Mouse (Mus musculus) heart, embryonic 12.5 days (tissue): Measurements from ENCODE around the gene Kif5a. TPM values are rescaled to one million over a fixed set of nuclear protein-coding genes. Genes with fewer than 3 reads are reported as not detected.

ENCODE experiments used
- ATAC-seq: fragments of 200-750 bp; cut with Nextera tagmentation; 2 replicates; pipeline ENCODE4 v1.8.0; 2017; ENCODE audit warnings: moderate TSS enrichment, moderate library complexity; ENCODE audit not compliant: insufficient number of reproducible peaks, low FRiP score
- H3K27ac ChIP-seq: fragments of 300-500 bp; sonication (generic); 2 replicates; pipeline ENCODE4 v1.5.1; 2016; ENCODE audit warnings: mild to moderate bottlenecking, moderate library complexity; ENCODE audit not compliant: poor library complexity, severe bottlenecking
- H3K27me3 ChIP-seq: fragments of 300-500 bp; sonication (generic); replicated peaks from 2 replicates; pipeline ENCODE4 v1.6.1; 2016; ENCODE audit warnings: mild to moderate bottlenecking, moderate library complexity
- H3K36me3 ChIP-seq: fragments of 300-500 bp; sonication (generic); 2 replicates; pipeline ENCODE4 v1.6.1; 2016; ENCODE audit warnings: mild to moderate bottlenecking, moderate library complexity
- H3K4me1 ChIP-seq: fragments of 300-500 bp; sonication (generic); replicated peaks from 2 replicates; pipeline ENCODE4 v1.6.1; 2016; ENCODE audit warnings: mild to moderate bottlenecking
- H3K4me2 ChIP-seq: fragments of 300-500 bp; sonication (generic); 2 replicates; pipeline ENCODE4 v1.6.1; 2016; ENCODE audit warnings: mild to moderate bottlenecking, moderate library complexity
- H3K4me3 ChIP-seq: fragments of 300-500 bp; sonication (generic); 2 replicates; pipeline ENCODE4 v1.5.1; 2016; ENCODE audit warnings: mild to moderate bottlenecking
- H3K9ac ChIP-seq: fragments of 300-500 bp; sonication (generic); 2 replicates; pipeline ENCODE4 v1.6.1; 2016; ENCODE audit warnings: mild to moderate bottlenecking, moderate library complexity
- H3K9me3 ChIP-seq: fragments of 300-500 bp; sonication (generic); replicated peaks from 2 replicates; pipeline ENCODE4 v1.6.1; 2016; ENCODE audit warnings: mild to moderate bottlenecking, moderate library complexity
- WGBS: fragments of 180-500 bp; shearing (Covaris S2); methylation state at CpG from one replicate; pipeline ENCODE4 v1.1.7; 2016; 5-methylcytosine and 5-hydroxymethylcytosine counted together
- polyA plus RNA-seq: library from polyadenylated mRNA; unstranded; fragments of >200 nt; fragmentation: Nextera tagmentation; extraction: Ambion mirVana; gene quantifications from 2 replicates; pipeline ENCODE4 v1.2.1, GENCODE M21; 2016

Gene Kif5a
- polyA plus RNA-seq, 1 experiment from 2014 or later: 0.79 TPM

DNA sequence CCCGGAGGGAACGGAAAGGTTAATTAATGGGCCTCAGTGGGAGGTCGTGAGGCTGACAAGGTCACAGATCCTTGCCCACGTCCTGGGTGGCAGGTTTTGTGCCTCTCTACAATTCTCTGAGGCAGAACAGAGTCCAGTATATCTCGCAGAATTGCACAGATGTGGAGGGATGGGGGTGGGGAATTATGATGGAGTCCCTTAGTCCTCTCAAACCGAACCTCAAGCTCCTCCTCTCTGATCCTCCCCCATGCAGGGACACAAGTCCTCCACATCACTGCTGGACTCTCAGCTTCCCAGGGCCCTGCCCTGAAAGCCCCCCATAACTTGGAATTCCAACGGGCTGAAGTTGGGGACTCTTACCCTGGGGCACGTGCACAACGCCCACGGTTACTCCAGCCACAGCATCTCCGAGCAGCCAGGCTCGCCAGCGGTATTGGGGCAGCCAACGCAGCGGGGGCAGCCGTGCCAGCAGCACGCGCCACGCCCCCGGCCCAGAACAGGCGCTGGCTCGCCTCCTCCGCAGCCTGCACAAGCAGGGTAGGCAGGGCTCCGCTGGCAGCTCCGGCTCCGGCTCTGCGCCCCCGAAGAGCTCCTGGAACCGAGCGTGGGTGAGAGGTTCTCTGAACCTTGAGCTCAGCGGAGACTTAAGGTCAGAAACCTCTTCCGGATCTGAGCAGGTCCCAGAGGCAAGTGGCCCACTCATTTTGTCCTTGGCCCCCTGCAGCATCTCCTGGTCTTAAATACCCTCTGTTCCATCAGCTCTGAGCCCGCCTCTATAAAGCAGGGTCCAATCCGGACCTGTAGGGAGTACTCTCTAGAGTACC lies 83.1 kb downstream of the Kif5a start, which contains the start of gene Slc26a10:
TSS of gene Slc26a10 (minus strand) at position 775 of the 824 bp plus-strand sequence.
- peak within 1 kb of the TSS; percentile 61 for H3K9ac ChIP-seq
- peak; percentile 23; the same call in 1 of the 2 replicates for ATAC-seq
- H3K9me3 ChIP-seq: no peaks in the 10 kb centered on the region
- H3K4me3 ChIP-seq: peak within 1 kb of the TSS; percentile 38
- peak within 1 kb of the TSS; percentile 62 for H3K4me2 ChIP-seq
- H3K4me1 ChIP-seq: peaks cover 44% of the 10 kb centered on the region
- WGBS: 2% methylated on average over 34 of the region's 34 CpGs
- H3K27ac ChIP-seq: no peak within 1 kb of the TSS
- H3K27me3 ChIP-seq: peaks cover 90% of the 10 kb centered on the region
- H3K36me3 ChIP-seq: peaks cover 4% of the 10 kb centered on the region; the same call in 1 of the 2 replicates

DNA sequence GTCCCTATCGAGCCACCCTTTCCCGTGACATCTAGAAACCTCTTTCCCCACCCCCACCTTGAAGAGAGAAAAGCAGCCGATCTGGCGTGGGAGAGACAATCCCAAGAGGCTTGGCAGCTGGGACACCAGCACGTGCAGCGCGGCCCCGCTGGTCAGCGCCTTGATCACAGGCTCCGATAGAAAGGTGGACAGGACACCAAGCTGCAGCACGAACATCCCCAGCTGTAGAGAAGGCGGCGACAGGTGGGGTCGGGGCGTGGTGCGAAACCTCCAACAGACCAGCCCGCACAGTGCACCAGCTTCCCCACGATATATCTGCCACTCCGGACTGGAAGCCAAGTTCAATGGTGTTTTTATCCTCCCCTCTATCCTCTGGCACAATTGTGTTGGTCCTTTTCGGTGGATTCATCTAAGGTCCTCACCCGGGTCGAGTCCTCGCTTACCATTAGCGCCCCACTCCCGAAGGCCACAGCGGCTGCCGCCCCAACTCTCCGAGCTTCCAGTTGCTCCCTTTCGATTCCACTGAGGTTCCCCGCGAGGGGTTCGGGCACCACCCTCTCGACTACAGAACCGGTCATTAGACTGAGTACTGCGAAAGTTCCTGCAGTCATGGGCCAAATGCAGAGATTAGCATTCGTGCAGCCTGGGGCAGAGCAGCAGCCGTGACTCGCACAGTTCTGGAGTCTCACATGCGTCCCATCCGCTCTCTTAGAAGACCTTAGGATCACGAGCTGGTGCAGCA lies 84.7 kb downstream of the Kif5a start:
- ATAC-seq: no peak
- no peak overlapping the region for H3K27ac ChIP-seq
- H3K27me3 ChIP-seq: peaks cover 81% of the 10 kb centered on the region
- WGBS: 5% methylated on average over 41 of the region's 41 CpGs
- H3K4me1 ChIP-seq: peaks cover 38% of the 10 kb centered on the region
- no peaks in the 10 kb centered on the region for H3K9me3 ChIP-seq
- peak overlapping the region; percentile 70 for H3K4me2 ChIP-seq
- H3K9ac ChIP-seq: peak overlapping the region; percentile 45
- 0 out of 2 replicates have a peak, but pooled peaks cover 4% of the 10 kb centered on the region for H3K36me3 ChIP-seq
- H3K4me3 ChIP-seq: peak overlapping the region; percentile 38

DNA sequence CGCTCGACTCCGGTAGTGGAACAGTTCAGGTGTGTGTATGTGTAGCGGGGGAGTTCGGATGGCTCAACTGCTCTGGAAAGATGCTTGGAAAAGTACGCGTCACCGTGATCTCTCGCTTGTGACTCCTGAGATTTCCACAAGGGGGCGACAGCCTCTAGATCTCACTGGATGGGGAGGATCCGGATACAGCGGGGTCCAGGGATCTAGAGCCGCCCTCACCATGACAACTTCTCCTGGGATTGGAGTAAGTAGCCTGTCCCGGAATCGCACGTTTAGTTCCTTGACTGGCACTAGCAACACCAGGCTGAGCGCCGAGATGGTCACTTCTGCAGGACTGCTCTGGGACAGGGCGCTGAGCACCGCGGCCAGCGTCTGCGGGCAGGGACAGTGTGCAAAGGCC lies 85.4 kb downstream of the Kif5a start:
- ATAC-seq: peak; percentile 65
- peaks cover 38% of the 10 kb centered on the region for H3K4me1 ChIP-seq
- H3K9me3 ChIP-seq: no peaks in the 10 kb centered on the region
- H3K4me2 ChIP-seq: peak overlapping the region; percentile 70
- H3K36me3 ChIP-seq: no peaks in the 10 kb centered on the region
- peak overlapping the region; percentile 38 for H3K4me3 ChIP-seq
- H3K9ac ChIP-seq: peak overlapping the region; percentile 45; the same call in 1 of the 2 replicates
- no peak overlapping the region for H3K27ac ChIP-seq
- 2% methylated on average over 23 of the region's 23 CpGs for WGBS
- peaks cover 81% of the 10 kb centered on the region for H3K27me3 ChIP-seq

DNA sequence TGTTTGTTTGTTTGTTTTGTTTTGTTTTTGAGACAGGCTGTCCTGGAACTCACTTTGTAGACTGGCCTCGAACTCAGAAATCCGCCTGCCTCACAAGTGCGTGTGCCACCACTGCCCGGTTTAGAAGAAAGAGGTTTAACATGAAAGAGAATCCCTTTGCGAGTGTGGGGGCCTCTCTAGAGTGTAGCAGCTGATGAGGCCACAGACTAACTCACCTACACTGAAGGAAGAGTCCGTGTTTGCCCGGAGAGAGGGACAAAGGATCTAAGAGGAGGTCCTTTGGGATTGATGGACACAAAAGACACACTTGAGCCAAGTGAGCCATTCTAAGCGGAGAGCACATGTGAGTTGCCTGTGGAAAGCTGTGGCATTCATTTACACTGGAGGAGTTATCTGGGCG lies 85.9 kb downstream of the Kif5a start:
- WGBS: 19% methylated on average over 9 of the region's 9 CpGs
- Histone ChIP-seq H3K4me3 (0 out of 2 replicates have a peak overlapping the region, but pooled peaks have one; percentile 38), H3K4me1 (peaks cover 38% of the 10 kb centered on the region), H3K4me2 (peak overlapping the region; percentile 70), H3K9ac (no peak overlapping the region), H3K27ac (no peak overlapping the region), H3K27me3 (peaks cover 79% of the 10 kb centered on the region), H3K36me3 (no peaks in the 10 kb centered on the region), H3K9me3 (no peaks in the 10 kb centered on the region)
- ATAC-seq: no peak

DNA sequence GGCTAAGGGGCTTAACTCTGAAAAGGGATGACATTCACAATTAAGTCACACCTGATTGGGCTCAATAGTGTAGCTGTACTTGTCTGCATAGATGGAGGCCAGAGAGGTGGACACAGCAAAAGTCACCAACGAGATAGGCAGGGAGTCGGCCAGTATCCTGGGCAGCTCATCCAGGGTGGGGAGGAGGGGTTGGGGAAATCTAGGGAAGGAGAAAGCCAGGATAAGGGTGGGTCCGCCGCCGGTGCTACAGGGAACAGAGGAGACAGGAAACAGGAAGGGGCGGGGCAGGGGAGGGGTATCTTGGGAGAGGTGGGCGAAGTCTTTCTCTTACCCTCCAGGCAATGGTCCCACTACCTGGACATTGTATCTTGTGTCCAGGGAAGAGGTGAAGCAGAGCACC lies 86.4 kb downstream of the Kif5a start:
- Histone ChIP-seq H3K4me2 (peak overlapping the region; percentile 70), H3K4me3 (no peak overlapping the region), H3K9ac (no peak overlapping the region), H3K27ac (no peak overlapping the region), H3K27me3 (peaks cover 79% of the 10 kb centered on the region), H3K9me3 (no peaks in the 10 kb centered on the region), H3K4me1 (peaks cover 38% of the 10 kb centered on the region), H3K36me3 (no peaks in the 10 kb centered on the region)
- 4% methylated on average over 7 of the region's 7 CpGs for WGBS
- no peak for ATAC-seq

DNA sequence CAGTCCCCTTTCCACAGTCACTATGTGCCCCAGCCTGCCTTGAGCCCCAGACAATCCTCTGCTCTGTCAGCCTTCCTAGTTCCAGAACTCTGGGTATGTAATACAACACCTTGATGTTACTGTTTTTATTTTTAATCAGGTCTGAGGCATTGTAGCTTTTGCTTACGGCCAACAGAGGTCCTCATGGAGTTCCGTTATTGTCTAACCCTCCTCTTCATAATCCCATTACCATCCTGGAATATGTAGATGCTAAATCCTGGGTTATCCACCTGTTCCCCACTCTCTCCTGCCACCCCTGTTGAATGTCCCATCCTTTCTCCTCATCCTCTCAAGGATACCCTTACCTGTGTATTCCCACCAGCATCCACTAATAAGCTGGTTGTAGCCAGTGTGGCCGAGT lies 86.9 kb downstream of the Kif5a start:
- H3K4me2 ChIP-seq: peak overlapping the region; percentile 70; the same call in 1 of the 2 replicates
- no peaks in the 10 kb centered on the region for H3K9me3 ChIP-seq
- H3K36me3 ChIP-seq: no peaks in the 10 kb centered on the region
- ATAC-seq: no peak
- no peak overlapping the region for H3K9ac ChIP-seq
- peaks cover 39% of the 10 kb centered on the region for H3K4me1 ChIP-seq
- no peak overlapping the region for H3K4me3 ChIP-seq
- WGBS: 37% methylated on average over 3 of the region's 3 CpGs
- no peak overlapping the region for H3K27ac ChIP-seq
- H3K27me3 ChIP-seq: peaks cover 79% of the 10 kb centered on the region

Other genes starting within 250 kb of the Kif5a start
- gene Tsfm, start 232.5 kb downstream of the Kif5a start, polyA plus RNA-seq: 99.2 and 99.4 TPM in 2 replicates
- gene Mettl1, start 221.9 kb downstream of the Kif5a start, polyA plus RNA-seq: 37.0 and 37.1 TPM in 2 replicates
- 0.14 and 0.18 TPM in 2 replicates for gene Eef1akmt3, start 221.8 kb downstream of the Kif5a start, polyA plus RNA-seq
- 0.18 TPM in 1 of 2 replicates, not detected in the other for gene Cyp27b1, start 215.1 kb downstream of the Kif5a start, polyA plus RNA-seq
- 0.10 and 0.28 TPM in 2 replicates for gene March9, start 203.2 kb downstream of the Kif5a start, polyA plus RNA-seq
- gene Cdk4, start 199.8 kb downstream of the Kif5a start, polyA plus RNA-seq: 1,080 and 1,140 TPM in 2 replicates
- 119 and 124 TPM in 2 replicates for gene Tspan31, start 193.1 kb downstream of the Kif5a start, polyA plus RNA-seq
- gene Agap2, start 188.1 kb downstream of the Kif5a start, polyA plus RNA-seq: 0.03 TPM in 1 of 2 replicates, not detected in the other
- 52.2 and 52.4 TPM in 2 replicates for gene Os9, start 142.2 kb downstream of the Kif5a start, polyA plus RNA-seq
- 1.9 and 2.4 TPM in 2 replicates for gene B4galnt1, start 98.1 kb downstream of the Kif5a start, polyA plus RNA-seq
- 20.2 and 21.0 TPM in 2 replicates for gene Slc26a10, start 82.7 kb downstream of the Kif5a start, polyA plus RNA-seq
- 21.3 and 23.1 TPM in 2 replicates for gene Arhgef25, start 73.3 kb downstream of the Kif5a start, polyA plus RNA-seq
- gene Dtx3, start 67.6 kb downstream of the Kif5a start, polyA plus RNA-seq: 74.3 and 75.1 TPM in 2 replicates
- gene Pip4k2c, start 51.8 kb downstream of the Kif5a start, polyA plus RNA-seq: 29.7 and 31.5 TPM in 2 replicates
- 133 and 136 TPM in 2 replicates for gene Dctn2, start 3.0 kb upstream of the Kif5a start, polyA plus RNA-seq
- gene Mbd6, start 25.7 kb upstream of the Kif5a start, polyA plus RNA-seq: 13.6 and 14.6 TPM in 2 replicates
- 107 and 110 TPM in 2 replicates for gene Mars, start 48.4 kb upstream of the Kif5a start, polyA plus RNA-seq
- gene Arhgap9, start 58.6 kb upstream of the Kif5a start, polyA plus RNA-seq: 0.89 and 1.8 TPM in 2 replicates
- 0.31 and 0.41 TPM in 2 replicates for gene Gli1, start 78.6 kb upstream of the Kif5a start, polyA plus RNA-seq
- gene Inhbe, start 91.1 kb upstream of the Kif5a start, polyA plus RNA-seq: not detected in 2 replicates
- not detected in 2 replicates for gene Inhbc, start 107.1 kb upstream of the Kif5a start, polyA plus RNA-seq
- gene R3hdm2, start 117.0 kb upstream of the Kif5a start, polyA plus RNA-seq: 35.8 and 36.6 TPM in 2 replicates
- 0.50 and 1.1 TPM in 2 replicates for gene Stac3, start 238.3 kb upstream of the Kif5a start, polyA plus RNA-seq